In the genomic region with DNA sequence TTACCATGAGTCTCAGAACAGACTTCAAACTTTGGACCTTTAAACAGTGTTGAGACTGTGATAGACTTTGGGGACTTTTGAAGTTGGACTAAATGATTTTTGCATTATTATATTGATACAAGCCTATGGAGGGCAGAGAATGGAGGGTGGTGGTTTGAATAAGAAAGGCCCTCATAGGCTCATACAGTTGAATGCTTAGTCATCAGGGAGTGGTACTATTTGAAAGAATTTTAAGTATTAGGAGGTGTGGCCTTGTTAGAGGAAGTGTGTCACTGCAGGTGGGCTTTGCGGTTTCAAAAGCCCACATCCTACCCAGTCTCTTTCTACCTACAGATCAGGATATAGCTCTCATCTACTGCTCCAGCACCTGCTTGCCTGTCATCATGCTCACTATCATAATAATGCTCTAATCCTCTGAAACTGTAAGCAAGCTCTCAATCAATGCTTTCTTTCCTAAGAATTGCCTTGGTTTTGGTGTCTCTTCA, we compare ENCODE assay signal across 19 mouse cellular contexts.
DNase-seq lines count a peak whose midpoint lies in the region; TF ChIP-seq lines count a peak whose summit lies in the region.
"Had no signal": no experiment of that assay in that cellular context is flagged by ENCODE, and none has a peak within 500 bp of the region (broad histone marks: within the 10 kb centered on the region; RNA-seq: fewer than 3 reads in every experiment).

No protein-coding gene starts in this region.

- H3K9me3 ChIP-seq in ES-E14 (ENCODE audit: control insufficient read depth, insufficient read depth, low read depth, low read length): peaks cover 4% of the 10 kb centered on the region; the same call in 1 of the 2 replicates

- no peak overlapping the region for H3K27ac ChIP-seq in ES-E14 (ENCODE audit: insufficient read depth, low read depth, low read length, poor library complexity, severe bottlenecking)
- H3K27ac ChIP-seq: embryonic facial prominence, embryonic 10.5 days; embryonic facial prominence, embryonic 12.5 days; forebrain, embryonic 13.5 days; forebrain, embryonic 15.5 days had no signal

- in situ Hi-C loops in ES-E14 (cut with MboI; ENCODE audit: low sequenced_read_pairs in 2 of 2, unreplicated experiment in 2 of 2): no loop called here

- no peaks in the 10 kb centered on the region for H3K4me1 ChIP-seq in ES-E14 (ENCODE audit: control insufficient read depth in 2 of 2, insufficient read depth in 2 of 2, low read length in 2 of 2, poor library complexity in 1 of 2)
- H3K4me1 ChIP-seq: embryonic facial prominence, embryonic 10.5 days; embryonic facial prominence, embryonic 12.5 days; forebrain, embryonic 13.5 days had no signal

- H3K9ac ChIP-seq in ES-E14 (ENCODE audit: insufficient read depth, low read depth, low read length, poor library complexity, severe bottlenecking): no peak overlapping the region
- H3K9ac ChIP-seq: embryonic facial prominence, embryonic 12.5 days; forebrain, embryonic 13.5 days; forebrain, embryonic 15.5 days; forebrain, postnatal 0 days had no signal

- H3K36me3 ChIP-seq in ES-E14 (ENCODE audit: control insufficient read depth, insufficient read depth, low read length, poor library complexity, severe bottlenecking): no peaks in the 10 kb centered on the region
- H3K36me3 ChIP-seq: embryonic facial prominence, embryonic 10.5 days; embryonic facial prominence, embryonic 12.5 days; forebrain, embryonic 15.5 days had no signal

- no peak overlapping the region for H3K4me3 ChIP-seq in ES-E14 (ENCODE audit: insufficient read depth in 1 of 2, low read depth in 1 of 2, low read length in 2 of 2, poor library complexity in 1 of 2, severe bottlenecking in 1 of 2)
- H3K4me3 ChIP-seq: embryonic facial prominence, embryonic 10.5 days; embryonic facial prominence, embryonic 12.5 days; forebrain, embryonic 13.5 days; forebrain, embryonic 15.5 days had no signal

- DNase-seq in thymus, postnatal 14 days: peak; percentile 7
- DNase-seq in thymus, postnatal 10 days (ENCODE audit: low spot score in 2 of 2): no peak
- DNase-seq in ES-E14 (ENCODE audit: low read depth, low spot score) (no peak), ZHBTc4 (ENCODE audit: low read depth, low spot score) (peak; percentile 56)
- no peak for DNase-seq in heart, postnatal 4 days
- no peak for DNase-seq in spleen, postnatal 4 days (ENCODE audit: low spot score in 2 of 2)
- DNase-seq: adrenal gland, adult 2 months; adrenal gland, postnatal 10 days; adrenal gland, postnatal 25 days; cerebellum, adult 11-12 months; cerebellum, adult 2 months; cerebellum, adult 9-10 months; cerebellum, postnatal 10 days; cerebellum, postnatal 25 days; forebrain, postnatal 0 days had no signal

TF ChIP-seq in ES-E14, 5 proteins besides CTCF, POLR2A, EP300 and RAD21:
- TF ChIP-seq ZNF384 (IDR thresholded peaks at IDR 0.05; ENCODE audit: low read depth, low read length) (no peak), MAFK (IDR thresholded peaks at IDR 0.05; ENCODE audit: insufficient read depth, low read depth, low read length) (peak; percentile 46; the same call in 1 of the 2 replicates)
TF ChIP-seq in ES-E14: peak in this region for 1.

Comparison
In these comparisons a context has a peak if more than half of its experiments do, and no peak if none do; other contexts are left out.
1. DNase-seq: peak in thymus, postnatal 14 days (single experiment) and ZHBTc4 (single experiment); none in thymus, postnatal 10 days (0 of 2), ES-E14 (single experiment), heart, postnatal 4 days (single experiment) and spleen, postnatal 4 days (0 of 2).